Mouse (Mus musculus) CH12.LX (cell line): ENCODE data around the gene Hsd17b13. TPM values are rescaled to one million over a fixed set of nuclear protein-coding genes. Genes with fewer than 3 reads are reported as not detected.

Experiments
- DNase-seq: peaks from one replicate; pipeline ENCODE4 v3.0.0-alpha.2; 2013; ENCODE audit errors: extremely low read depth
- H3K27ac ChIP-seq: 2 replicates; pipeline ENCODE4 v1.5.1; 2012; ENCODE audit warnings: low read depth, mild to moderate bottlenecking, control low read depth, moderate library complexity; ENCODE audit not compliant: insufficient read depth
- H3K27me3 ChIP-seq: replicated peaks from 2 replicates; pipeline ENCODE3; 2012; ENCODE audit warnings: inconsistent platforms
- H3K36me3 ChIP-seq, 2 experiments: replicated peaks in 1 of 2; 2 replicates each; pipeline versions ENCODE3 to v1.6.1; 2012; ENCODE audit warnings: inconsistent platforms in 1 of 2, low read length in 1 of 2, mild to moderate bottlenecking in 1 of 2, mixed read lengths in 1 of 2, moderate library complexity in 1 of 2; ENCODE audit not compliant: control insufficient read depth in 1 of 2, insufficient read depth in 1 of 2
- H3K4me1 ChIP-seq, 2 experiments: 2 replicates each; pipeline ENCODE4 v1.6.1; 2012; ENCODE audit warnings: inconsistent platforms in 1 of 2, moderate library complexity in 1 of 2; ENCODE audit not compliant: insufficient read depth in 2 of 2, control insufficient read depth in 1 of 2
- H3K4me2 ChIP-seq: 2 replicates; pipeline ENCODE4 v1.6.1; 2012; ENCODE audit warnings: low read depth, mild to moderate bottlenecking, control low read depth; ENCODE audit not compliant: poor library complexity, insufficient read depth, severe bottlenecking
- H3K4me3 ChIP-seq, 3 experiments: fragments of 150-350 bp in 1 of 3; sonication (generic) in 1 of 3; replicated peaks in 1 of 3; 2 replicates each; pipeline versions ENCODE3 to v1.5.1; 2011 to 2012; ENCODE audit warnings: low read depth in 2 of 3, low read length in 2 of 3, mild to moderate bottlenecking in 2 of 3, moderate library complexity in 2 of 3, control low read depth in 1 of 3, improper control_type of control experiment in 1 of 3, inconsistent platforms in 1 of 3, mixed read lengths in 1 of 3; ENCODE audit not compliant: poor library complexity in 1 of 3
- H3K79me2 ChIP-seq: replicated peaks from 2 replicates; pipeline ENCODE4 v1.6.1; 2012; ENCODE audit warnings: mild to moderate bottlenecking, moderate library complexity; ENCODE audit not compliant: control insufficient read depth, poor library complexity, insufficient read depth, severe bottlenecking; ENCODE audit errors: extremely low read depth
- H3K9ac ChIP-seq: 2 replicates; pipeline ENCODE4 v1.6.1; 2012; ENCODE audit warnings: low read depth, mild to moderate bottlenecking, control low read depth, moderate library complexity; ENCODE audit not compliant: insufficient read depth
- H3K9me3 ChIP-seq: replicated peaks from 2 replicates; pipeline ENCODE3; 2012; ENCODE audit warnings: low read length, inconsistent platforms, mixed read lengths
- BHLHE40 ChIP-seq: IDR thresholded peaks from 2 replicates; pipeline ENCODE4 v1.6.1; 2011; ENCODE audit warnings: mild to moderate bottlenecking, low read depth, low read length, improper control_type of control experiment
- CHD2 ChIP-seq: IDR thresholded peaks from 2 replicates; pipeline ENCODE4 v1.6.1; 2011; ENCODE audit warnings: low read length, improper control_type of control experiment
- E2F4 ChIP-seq: IDR thresholded peaks from 2 replicates; pipeline ENCODE4 v1.6.1; 2011; ENCODE audit warnings: low read depth, low read length, improper control_type of control experiment; ENCODE audit not compliant: insufficient replicate concordance
- EP300 ChIP-seq: IDR thresholded peaks from 2 replicates; pipeline ENCODE4 v1.6.1; 2011; ENCODE audit warnings: low read length, improper control_type of control experiment
- ETS1 ChIP-seq: conservative IDR thresholded peaks from 2 replicates; pipeline ENCODE4 v1.6.1; 2012; ENCODE audit warnings: low read depth, mild to moderate bottlenecking, inconsistent platforms, low read length, improper control_type of control experiment, moderate library complexity
- GABPA ChIP-seq: IDR thresholded peaks from 2 replicates; pipeline ENCODE4 v1.6.1; 2012; ENCODE audit warnings: low read depth, low read length, improper control_type of control experiment, inconsistent platforms; ENCODE audit not compliant: insufficient replicate concordance
- JUN ChIP-seq: IDR thresholded peaks from 2 replicates; pipeline ENCODE4 v1.6.1; 2011; ENCODE audit warnings: low read depth, mild to moderate bottlenecking, low read length, improper control_type of control experiment, moderate library complexity; ENCODE audit not compliant: insufficient read depth
- JUND ChIP-seq: conservative IDR thresholded peaks from 2 replicates; pipeline ENCODE4 v1.6.1; 2011; ENCODE audit warnings: low read depth, low read length, improper control_type of control experiment
- KAT2A ChIP-seq: IDR thresholded peaks from 2 replicates; pipeline ENCODE4 v1.6.1; 2012; ENCODE audit warnings: low read length, improper control_type of control experiment, inconsistent platforms; ENCODE audit not compliant: insufficient replicate concordance
- MAFK ChIP-seq: IDR thresholded peaks from 2 replicates; pipeline ENCODE4 v1.6.1; 2011; ENCODE audit warnings: low read length, improper control_type of control experiment; ENCODE audit not compliant: insufficient replicate concordance
- MAX ChIP-seq: IDR thresholded peaks from 2 replicates; pipeline ENCODE4 v1.6.1; 2011; ENCODE audit warnings: low read length, improper control_type of control experiment
- MAZ ChIP-seq: IDR thresholded peaks from 2 replicates; pipeline ENCODE4 v1.6.1; 2012; ENCODE audit warnings: low read depth, mild to moderate bottlenecking, inconsistent platforms, low read length, improper control_type of control experiment, moderate library complexity
- MEF2A ChIP-seq: IDR thresholded peaks from 2 replicates; pipeline ENCODE4 v1.6.1; 2014; ENCODE audit warnings: low read depth, mild to moderate bottlenecking, inconsistent platforms, low read length, improper control_type of control experiment, borderline replicate concordance
- MXI1 ChIP-seq: IDR thresholded peaks from 2 replicates; pipeline ENCODE4 v1.6.1; 2011; ENCODE audit warnings: mild to moderate bottlenecking, low read depth, low read length, improper control_type of control experiment
- NRF1 ChIP-seq: IDR thresholded peaks from 2 replicates; pipeline ENCODE4 v1.6.1; 2014; ENCODE audit warnings: low read depth, mild to moderate bottlenecking, inconsistent platforms, low read length, improper control_type of control experiment, moderate library complexity
- POLR2A ChIP-seq: IDR thresholded peaks from 2 replicates; pipeline ENCODE4 v1.6.1; 2011; ENCODE audit warnings: low read depth, mild to moderate bottlenecking, improper control_type of control experiment, low read length
- POLR2AphosphoS2 ChIP-seq: IDR thresholded peaks from 2 replicates; pipeline ENCODE4 v1.6.1; 2011; ENCODE audit warnings: low read depth, low read length, improper control_type of control experiment
- RCOR1 ChIP-seq: conservative IDR thresholded peaks from 2 replicates; pipeline ENCODE4 v1.6.1; 2012; ENCODE audit warnings: low read depth, mild to moderate bottlenecking, inconsistent platforms, low read length, improper control_type of control experiment
- SMC3 ChIP-seq: IDR thresholded peaks from 2 replicates; pipeline ENCODE4 v1.6.1; 2011; ENCODE audit warnings: low read depth, low read length, improper control_type of control experiment
- TCF12 ChIP-seq: IDR thresholded peaks from 2 replicates; pipeline ENCODE4 v1.6.1; 2014; ENCODE audit warnings: low read depth, mild to moderate bottlenecking, inconsistent platforms, low read length, improper control_type of control experiment
- UBTF ChIP-seq: IDR thresholded peaks from 2 replicates; pipeline ENCODE4 v1.6.1; 2012; ENCODE audit warnings: low read depth, mild to moderate bottlenecking, inconsistent platforms, low read length, improper control_type of control experiment, moderate library complexity
- USF1 ChIP-seq: IDR thresholded peaks from 2 replicates; pipeline ENCODE4 v1.6.1; 2014; ENCODE audit warnings: low read depth, mild to moderate bottlenecking, inconsistent platforms, low read length, improper control_type of control experiment
- USF2 ChIP-seq: conservative IDR thresholded peaks from 2 replicates; pipeline ENCODE4 v1.6.1; 2011; ENCODE audit warnings: low read depth, low read length, improper control_type of control experiment
- ZC3H11A ChIP-seq: IDR thresholded peaks from 2 replicates; pipeline ENCODE4 v1.6.1; 2012; ENCODE audit warnings: low read depth, mild to moderate bottlenecking, inconsistent platforms, low read length, improper control_type of control experiment
- ZKSCAN1 ChIP-seq: IDR thresholded peaks from 2 replicates; pipeline ENCODE4 v1.6.1; 2012; ENCODE audit warnings: low read depth, inconsistent platforms, low read length, improper control_type of control experiment, borderline replicate concordance
- dilution Hi-C: fragments of 300-500 bp; cut with MboI; formaldehyde crosslinking; loops from 2 replicates; pipeline ENCODE4 v1.14.3; 2020; ENCODE audit warnings: low sequenced_read_pairs; ENCODE audit not compliant: extremely low pct_unique_long_range_greater_than_20kb, extremely low pct_ligation_motif_present
- in situ Hi-C: fragments of 300-500 bp; cut with MboI; formaldehyde crosslinking; loops from 3 replicates; pipeline ENCODE4 v1.14.3; 2019; ENCODE audit warnings: low sequenced_read_pairs, low pct_ligation_motif_present, low pct_unique_long_range_greater_than_20kb, mixed read lengths
- polyA plus RNA-seq: library from polyadenylated mRNA; unstranded; fragments of >175 nt; gene quantifications from 2 replicates; pipeline ENCODE4 v1.2.1, GENCODE M21; 2012; ENCODE audit warnings: low read depth; ENCODE audit not compliant: insufficient read length
- total RNA-seq, 2 experiments: library from RNA; depleted of rRNA; stranded (reverse); fragments of 300-350 nt in 1 of 2; fragments of >200 nt in 1 of 2; gene quantifications; 2 replicates each; pipeline ENCODE4 v1.2.3; 2012 to 2014

The Hsd17b13 gene
- total and polyA plus RNA-seq, 3 experiments = 0.23 to 0.64 TPM; not detected in 1

DNA sequence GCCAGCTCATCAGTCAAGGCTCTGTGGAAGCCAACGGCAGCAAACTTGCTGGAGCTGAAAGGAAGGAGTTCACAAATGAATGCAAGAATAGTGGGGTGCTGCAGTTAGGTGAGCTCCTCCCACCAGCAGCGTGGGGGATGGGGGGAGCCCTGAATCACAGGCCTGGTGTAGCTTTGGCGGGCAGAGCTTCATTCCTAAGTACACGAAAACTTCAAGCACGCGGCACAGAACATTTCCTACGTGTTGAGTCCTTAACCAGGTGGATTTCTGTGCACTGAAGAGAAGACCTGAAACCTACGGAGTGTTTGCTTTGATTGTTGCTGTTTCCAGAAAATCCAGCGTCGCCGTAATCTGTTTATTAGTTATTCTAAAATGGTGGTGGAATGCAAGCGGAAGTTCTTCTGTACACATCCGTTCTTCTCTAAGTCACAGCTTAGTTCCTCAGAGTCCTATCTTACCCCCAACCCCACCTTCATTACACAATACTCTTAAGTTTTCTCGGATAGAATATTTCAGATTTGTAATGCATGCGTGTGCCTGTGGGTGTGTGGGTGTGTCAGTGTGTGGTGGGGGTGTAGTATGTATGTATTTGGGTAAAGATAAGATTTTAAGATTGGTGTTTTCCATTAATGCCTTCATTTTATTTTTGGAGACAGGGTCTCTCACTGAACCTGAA lies 26.2 kb upstream of the Hsd17b13 start:
- Histone ChIP-seq H3K79me2 (no peaks in the 10 kb centered on the region), H3K4me1 (no peaks in the 10 kb centered on the region), H3K4me2 (no peak overlapping the region), H3K4me3 (no peak overlapping the region)
- dilution Hi-C loops = no loop called here
- TF ChIP-seq E2F4 = no peak
- no peak for TF ChIP-seq TCF12
- no peak for TF ChIP-seq ETS1
- TF ChIP-seq JUND = no peak
- no peak for TF ChIP-seq MEF2A
- no peak for TF ChIP-seq MXI1
- no peak for TF ChIP-seq RCOR1
- no peak for TF ChIP-seq ZKSCAN1
- no peak for TF ChIP-seq POLR2A
- TF ChIP-seq SMC3 = no peak
- no peak for TF ChIP-seq POLR2AphosphoS2
- TF ChIP-seq USF1 = no peak
- no peak for TF ChIP-seq MAX
- no peak for TF ChIP-seq JUN
- no peak for TF ChIP-seq MAFK
- no peak for TF ChIP-seq MAZ
- no peak for TF ChIP-seq UBTF
- TF ChIP-seq EP300 = no peak
- TF ChIP-seq, all 38 proteins: peak for 0
- H3K27me3 ChIP-seq = no peaks in the 10 kb centered on the region
- H3K9me3 ChIP-seq = no peaks in the 10 kb centered on the region
- no peak for DNase-seq
- peaks cover 10 to 52% of the 10 kb centered on the region in 2 experiments for H3K36me3 ChIP-seq
- no peak overlapping the region for H3K27ac ChIP-seq
- no peak overlapping the region for H3K9ac ChIP-seq
- in situ Hi-C loops = no loop called here

DNA sequence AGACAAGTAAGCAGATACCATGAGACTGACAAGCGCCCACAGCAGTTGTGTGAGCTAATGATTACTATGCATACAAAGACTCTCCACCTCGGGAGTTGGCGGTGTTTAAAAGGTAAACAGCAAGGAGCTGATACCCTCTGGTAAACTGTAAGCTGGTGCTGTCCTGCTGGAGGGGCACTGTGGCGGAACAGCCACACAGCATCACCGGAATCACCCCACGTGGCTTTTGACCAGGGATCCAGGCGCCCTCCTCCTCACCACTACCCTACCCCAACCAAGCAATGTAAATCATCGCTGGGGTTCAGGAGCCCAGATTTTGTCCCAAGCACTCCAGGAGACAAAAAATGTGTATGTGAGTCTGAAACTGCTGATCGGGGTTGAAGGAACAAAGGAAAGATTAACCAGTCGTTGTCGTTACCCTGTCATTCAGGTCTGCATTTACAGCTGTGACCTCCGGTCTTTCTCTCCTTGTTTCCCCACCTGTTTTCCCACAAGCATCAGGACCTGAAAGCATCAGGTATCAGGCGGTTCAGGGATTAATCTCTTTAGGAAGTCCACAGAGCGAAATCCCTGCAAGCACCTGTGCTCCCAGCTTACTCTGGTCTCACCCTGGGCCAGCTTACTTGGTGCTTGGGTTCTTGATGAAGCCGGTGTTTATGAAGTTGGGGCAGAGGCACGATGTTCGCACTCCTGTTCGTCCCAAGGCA lies 25.5 kb upstream of the Hsd17b13 start:
- Histone ChIP-seq H3K9me3 (no peaks in the 10 kb centered on the region), H3K36me3 (peaks cover 10 to 45% of the 10 kb centered on the region in 2 experiments), H3K4me2 (no peak overlapping the region), H3K9ac (no peak overlapping the region), H3K27me3 (no peaks in the 10 kb centered on the region), H3K4me1 (no peaks in the 10 kb centered on the region), H3K79me2 (no peaks in the 10 kb centered on the region), H3K4me3 (no peak overlapping the region), H3K27ac (no peak overlapping the region)
- no peak for DNase-seq
- TF ChIP-seq KAT2A = no peak
- no peak for TF ChIP-seq EP300
- TF ChIP-seq CHD2 = no peak
- no peak for TF ChIP-seq POLR2A
- TF ChIP-seq MAFK = no peak
- TF ChIP-seq GABPA = no peak
- no peak for TF ChIP-seq UBTF
- TF ChIP-seq NRF1 = no peak
- no peak for TF ChIP-seq USF2
- TF ChIP-seq MAZ = no peak
- no peak for TF ChIP-seq ZKSCAN1
- no peak for TF ChIP-seq BHLHE40
- TF ChIP-seq ZC3H11A = no peak
- dilution Hi-C loops = no loop called here
- in situ Hi-C loops = no loop called here
